Mouse (Mus musculus): ENCODE measurements around the gene Spa17.

DNA sequence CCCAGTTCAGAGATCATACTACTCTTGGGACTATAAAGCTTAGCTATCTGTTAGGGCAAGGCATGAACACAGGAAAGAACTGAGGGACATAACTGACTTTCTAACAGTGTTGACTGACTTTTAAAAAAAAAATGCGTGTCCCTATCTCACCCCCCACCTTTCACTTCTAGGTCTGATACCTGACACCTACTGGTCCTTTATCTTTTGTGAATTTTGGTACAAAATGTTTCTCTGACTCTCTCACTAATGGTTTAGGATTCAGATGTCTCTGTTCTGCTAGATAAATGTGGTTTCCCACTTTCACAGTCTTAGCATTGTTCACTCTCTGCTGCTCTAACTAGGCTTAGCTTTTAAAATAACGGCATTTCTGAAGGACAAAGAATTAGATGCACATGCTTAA lies 21.5 kb downstream of the Spa17 start:
- TF ChIP-seq CTCF (IDR thresholded peaks at IDR 0.05; ENCODE audit: borderline replicate concordance, control insufficient read depth, extremely low read depth, insufficient read depth, low read length, poor library complexity) (no peak), POLR2A (IDR thresholded peaks at IDR 0.05; ENCODE audit: control insufficient read depth, extremely low read depth, insufficient read depth, low read length, poor library complexity) (no peak)
